Mouse (Mus musculus): ENCODE results near the gene Spsb1. TPM values are rescaled to one million over a fixed set of nuclear protein-coding genes. Genes with fewer than 3 reads are reported as not detected.

Spsb1 gene
- polyA plus RNA-seq, 1 experiment: 3.0 TPM

- no peaks in the 10 kb centered on the region for H3K27me3 ChIP-seq (ENCODE audit: control insufficient read depth, insufficient read depth, insufficient read length)
- H3ac ChIP-seq (ENCODE audit: control insufficient read depth, insufficient read length, low read depth): no peak overlapping the region
- H3K79me2 ChIP-seq (ENCODE audit: control insufficient read depth, insufficient read depth): no peaks in the 10 kb centered on the region
- no peak for TF ChIP-seq USF1 (IDR thresholded peaks at IDR 0.05; ENCODE audit: low read depth)
- no peak for TF ChIP-seq CTCF (IDR thresholded peaks at IDR 0.05; ENCODE audit: control insufficient read depth, insufficient read depth, insufficient read length)
- TF ChIP-seq MAX (IDR thresholded peaks at IDR 0.05): no peak
- TF ChIP-seq CEBPB (IDR thresholded peaks at IDR 0.05; ENCODE audit: low read depth): no peak
- no peak for TF ChIP-seq FOSL1 (IDR thresholded peaks at IDR 0.05; ENCODE audit: insufficient read depth, low read length, poor library complexity, severe bottlenecking)
- no peak for TF ChIP-seq MYOD1 (IDR thresholded peaks at IDR 0.05; ENCODE audit: control insufficient read depth, insufficient read length, low read depth)
- H3K36me3 ChIP-seq (ENCODE audit: control insufficient read depth, insufficient read depth): no peaks in the 10 kb centered on the region
- H3K79me3 ChIP-seq (ENCODE audit: low read depth): no peaks in the 10 kb centered on the region
- no peak overlapping the region for H3K4me3 ChIP-seq (ENCODE audit: insufficient read depth, poor library complexity, severe bottlenecking)
Measured at GRCm38 (mm10) chr4:149871582-149871981, 83.3 kb downstream of the Spsb1 start.

DNA sequence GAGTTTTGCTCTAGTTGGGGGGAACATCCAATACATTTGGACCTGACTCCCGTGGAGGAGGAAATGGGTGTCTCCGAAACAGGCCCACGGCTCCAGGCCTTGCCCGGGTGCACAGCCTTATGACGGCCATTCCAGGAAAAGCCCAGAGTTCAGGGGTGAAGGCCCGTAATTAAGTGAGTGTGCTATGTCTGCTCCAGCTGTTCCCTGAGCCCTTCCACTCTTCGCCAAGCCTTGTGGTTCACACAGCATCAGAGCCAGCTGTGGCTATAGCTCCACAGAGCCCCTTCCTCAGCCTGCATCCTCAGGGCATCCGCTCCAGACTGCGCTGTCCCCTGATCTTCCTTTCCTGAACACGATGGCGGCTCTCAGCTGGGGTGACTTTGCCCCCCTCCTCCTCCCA, 83.8 kb downstream of the Spsb1 start:
- no peak overlapping the region for H3ac ChIP-seq (ENCODE audit: control insufficient read depth, insufficient read length, low read depth)
- H3K79me3 ChIP-seq (ENCODE audit: low read depth): no peaks in the 10 kb centered on the region
- TF ChIP-seq USF1 (IDR thresholded peaks at IDR 0.05; ENCODE audit: low read depth) (no peak), MYOG (IDR thresholded peaks at IDR 0.05; ENCODE audit: control insufficient read depth, extremely low read depth, insufficient read length) (no peak), CEBPB (IDR thresholded peaks at IDR 0.05; ENCODE audit: low read depth) (no peak), FOSL1 (IDR thresholded peaks at IDR 0.05; ENCODE audit: insufficient read depth, low read length, poor library complexity, severe bottlenecking) (no peak), CTCF (IDR thresholded peaks at IDR 0.05; ENCODE audit: control insufficient read depth, insufficient read depth, insufficient read length) (no peak), MAX (IDR thresholded peaks at IDR 0.05) (no peak), MYOD1 (IDR thresholded peaks at IDR 0.05; ENCODE audit: control insufficient read depth, insufficient read length, low read depth) (no peak)
- H3K79me2 ChIP-seq (ENCODE audit: control insufficient read depth, insufficient read depth): no peaks in the 10 kb centered on the region
- no peaks in the 10 kb centered on the region for H3K27me3 ChIP-seq (ENCODE audit: control insufficient read depth, insufficient read depth, insufficient read length)
- no peaks in the 10 kb centered on the region for H3K36me3 ChIP-seq (ENCODE audit: control insufficient read depth, insufficient read depth)
- H3K4me3 ChIP-seq (ENCODE audit: insufficient read depth, poor library complexity, severe bottlenecking): no peak overlapping the region

GRCm38 (mm10) chr4:149870412-149870811, 84.4 kb downstream of the Spsb1 start:
- H3K4me3 ChIP-seq (ENCODE audit: insufficient read depth, poor library complexity, severe bottlenecking): no peak overlapping the region
- no peaks in the 10 kb centered on the region for H3K79me3 ChIP-seq (ENCODE audit: low read depth)
- H3K79me2 ChIP-seq (ENCODE audit: control insufficient read depth, insufficient read depth): no peaks in the 10 kb centered on the region
- no peaks in the 10 kb centered on the region for H3K27me3 ChIP-seq (ENCODE audit: control insufficient read depth, insufficient read depth, insufficient read length)
- TF ChIP-seq USF1 (IDR thresholded peaks at IDR 0.05; ENCODE audit: low read depth) (no peak), MYOD1 (IDR thresholded peaks at IDR 0.05; ENCODE audit: control insufficient read depth, insufficient read length, low read depth) (no peak), FOSL1 (IDR thresholded peaks at IDR 0.05; ENCODE audit: insufficient read depth, low read length, poor library complexity, severe bottlenecking) (no peak), CEBPB (IDR thresholded peaks at IDR 0.05; ENCODE audit: low read depth) (no peak), CTCF (IDR thresholded peaks at IDR 0.05; ENCODE audit: control insufficient read depth, insufficient read depth, insufficient read length) (no peak), MYOG (IDR thresholded peaks at IDR 0.05; ENCODE audit: control insufficient read depth, extremely low read depth, insufficient read length) (no peak), MAX (IDR thresholded peaks at IDR 0.05) (no peak)
- H3K36me3 ChIP-seq (ENCODE audit: control insufficient read depth, insufficient read depth): no peaks in the 10 kb centered on the region
- H3ac ChIP-seq (ENCODE audit: control insufficient read depth, insufficient read length, low read depth): no peak overlapping the region

GRCm38 (mm10) chr4:149868725-149869124, 86.1 kb downstream of the Spsb1 start:
- no peaks in the 10 kb centered on the region for H3K27me3 ChIP-seq (ENCODE audit: control insufficient read depth, insufficient read depth, insufficient read length)
- H3K79me3 ChIP-seq (ENCODE audit: low read depth): no peaks in the 10 kb centered on the region
- TF ChIP-seq USF1 (IDR thresholded peaks at IDR 0.05; ENCODE audit: low read depth) (no peak), MAX (IDR thresholded peaks at IDR 0.05) (no peak), FOSL1 (IDR thresholded peaks at IDR 0.05; ENCODE audit: insufficient read depth, low read length, poor library complexity, severe bottlenecking) (no peak), CEBPB (IDR thresholded peaks at IDR 0.05; ENCODE audit: low read depth) (no peak), MYOD1 (IDR thresholded peaks at IDR 0.05; ENCODE audit: control insufficient read depth, insufficient read length, low read depth) (no peak), CTCF (IDR thresholded peaks at IDR 0.05; ENCODE audit: control insufficient read depth, insufficient read depth, insufficient read length) (no peak)
- H3K79me2 ChIP-seq (ENCODE audit: control insufficient read depth, insufficient read depth): no peaks in the 10 kb centered on the region
- H3K4me3 ChIP-seq (ENCODE audit: insufficient read depth, poor library complexity, severe bottlenecking): no peak overlapping the region
- H3ac ChIP-seq (ENCODE audit: control insufficient read depth, insufficient read length, low read depth): no peak overlapping the region
- no peaks in the 10 kb centered on the region for H3K36me3 ChIP-seq (ENCODE audit: control insufficient read depth, insufficient read depth)

GRCm38 (mm10) chr4:149868009-149868408, 86.8 kb downstream of the Spsb1 start:
- TF ChIP-seq FOSL1 (IDR thresholded peaks at IDR 0.05; ENCODE audit: insufficient read depth, low read length, poor library complexity, severe bottlenecking): no peak
- TF ChIP-seq USF1 (IDR thresholded peaks at IDR 0.05; ENCODE audit: low read depth): no peak
- no peak for TF ChIP-seq MAX (IDR thresholded peaks at IDR 0.05)
- no peak for TF ChIP-seq CTCF (IDR thresholded peaks at IDR 0.05; ENCODE audit: control insufficient read depth, insufficient read depth, insufficient read length)
- TF ChIP-seq MYOG (IDR thresholded peaks at IDR 0.05; ENCODE audit: control insufficient read depth, extremely low read depth, insufficient read length): no peak
- no peak for TF ChIP-seq CEBPB (IDR thresholded peaks at IDR 0.05; ENCODE audit: low read depth)
- TF ChIP-seq MYOD1 (IDR thresholded peaks at IDR 0.05; ENCODE audit: control insufficient read depth, insufficient read length, low read depth): no peak
- no peaks in the 10 kb centered on the region for H3K79me2 ChIP-seq (ENCODE audit: control insufficient read depth, insufficient read depth)
- no peak overlapping the region for H3ac ChIP-seq (ENCODE audit: control insufficient read depth, insufficient read length, low read depth)
- H3K4me3 ChIP-seq (ENCODE audit: insufficient read depth, poor library complexity, severe bottlenecking): no peak overlapping the region
- no peaks in the 10 kb centered on the region for H3K27me3 ChIP-seq (ENCODE audit: control insufficient read depth, insufficient read depth, insufficient read length)
- no peaks in the 10 kb centered on the region for H3K36me3 ChIP-seq (ENCODE audit: control insufficient read depth, insufficient read depth)
- H3K79me3 ChIP-seq (ENCODE audit: low read depth): no peaks in the 10 kb centered on the region

GRCm38 (mm10) chr4:149867351-149867750, 87.5 kb downstream of the Spsb1 start:
- Histone ChIP-seq H3K36me3 (ENCODE audit: control insufficient read depth, insufficient read depth) (no peaks in the 10 kb centered on the region), H3K79me3 (ENCODE audit: low read depth) (no peaks in the 10 kb centered on the region)

More at GRCm38 (mm10) chr4:149867351-149867750, 87.5 kb downstream of the Spsb1 start:
- H3K4me3 ChIP-seq (ENCODE audit: insufficient read depth, poor library complexity, severe bottlenecking): no peak overlapping the region
- H3K79me2 ChIP-seq (ENCODE audit: control insufficient read depth, insufficient read depth): no peaks in the 10 kb centered on the region
- H3K27me3 ChIP-seq (ENCODE audit: control insufficient read depth, insufficient read depth, insufficient read length): no peaks in the 10 kb centered on the region
- TF ChIP-seq USF1 (IDR thresholded peaks at IDR 0.05; ENCODE audit: low read depth) (no peak), FOSL1 (IDR thresholded peaks at IDR 0.05; ENCODE audit: insufficient read depth, low read length, poor library complexity, severe bottlenecking) (no peak), CTCF (IDR thresholded peaks at IDR 0.05; ENCODE audit: control insufficient read depth, insufficient read depth, insufficient read length) (no peak), MAX (IDR thresholded peaks at IDR 0.05) (no peak), CEBPB (IDR thresholded peaks at IDR 0.05; ENCODE audit: low read depth) (no peak), MYOD1 (IDR thresholded peaks at IDR 0.05; ENCODE audit: control insufficient read depth, insufficient read length, low read depth) (no peak), MYOG (IDR thresholded peaks at IDR 0.05; ENCODE audit: control insufficient read depth, extremely low read depth, insufficient read length) (no peak)
- H3ac ChIP-seq (ENCODE audit: control insufficient read depth, insufficient read length, low read depth): no peak overlapping the region
